Mouse (Mus musculus) right cerebral cortex, postnatal 10 days (tissue): ENCODE measurements around the gene Dkk2.
"Not testable (repeated sequence)": the region's sequence is repeated elsewhere in the genome, so short reads cannot be mapped to it uniquely, and the experiment has no call there.

Experiments used
- DNase-seq, 2 experiments: peaks; one replicate each; pipeline ENCODE4 v3.0.0; 2021; ENCODE audit warnings: low spot score in 2 of 2

The Dkk2 gene

GRCm38 (mm10) chr3:132085112-132085822 lies at the start of gene Dkk2:
Gene Dkk2 (plus strand): TSS chr3:132085292.
- DNase-seq: peak in 1 of 2 experiments; percentile 34

- no peak for DNase-seq
These were observed 48.4 kb upstream of the Dkk2 start for GRCm38 (mm10) chr3:132036704-132037103.

GRCm38 (mm10) chr3:132037670-132038069 lies 47.4 kb upstream of the Dkk2 start:
- no peak for DNase-seq

- no peak for DNase-seq
These were observed 45.0 kb upstream of the Dkk2 start for GRCm38 (mm10) chr3:132040066-132040465.

GRCm38 (mm10) chr3:132050884-132051457 lies 34.1 kb upstream of the Dkk2 start:
- DNase-seq: no peak

GRCm38 (mm10) chr3:132062816-132063215 lies 22.3 kb upstream of the Dkk2 start:
- not testable (repeated sequence) for DNase-seq

GRCm38 (mm10) chr3:132063374-132063773 lies 21.7 kb upstream of the Dkk2 start:
- no peak for DNase-seq

GRCm38 (mm10) chr3:132063966-132064365 lies 21.1 kb upstream of the Dkk2 start:
- no peak for DNase-seq

- DNase-seq: no peak
These were observed 20.2 kb upstream of the Dkk2 start for GRCm38 (mm10) chr3:132064920-132065319.

- DNase-seq: no peak
These were observed 14.1 kb upstream of the Dkk2 start for GRCm38 (mm10) chr3:132070949-132071348.

GRCm38 (mm10) chr3:132084018-132084417 lies 1.1 kb upstream of the Dkk2 start:
- peak; percentile 77 to 84 for DNase-seq

GRCm38 (mm10) chr3:132084680-132085079 lies 412 bp upstream of the Dkk2 start:
- no peak for DNase-seq

- peak; percentile 20 to 25 for DNase-seq
These were observed 795 bp downstream of the Dkk2 start for GRCm38 (mm10) chr3:132085823-132086350.

GRCm38 (mm10) chr3:132086461-132086860 lies 1.4 kb downstream of the Dkk2 start:
- no peak for DNase-seq

GRCm38 (mm10) chr3:132087011-132087486 lies 2.0 kb downstream of the Dkk2 start:
- DNase-seq: peak; percentile 59 to 63

- DNase-seq: no peak
These were observed 7.9 kb downstream of the Dkk2 start for GRCm38 (mm10) chr3:132092983-132093382.

- no peak for DNase-seq
These were observed 11.2 kb downstream of the Dkk2 start for GRCm38 (mm10) chr3:132096296-132096695.

- no peak for DNase-seq
These were observed 15.7 kb downstream of the Dkk2 start for GRCm38 (mm10) chr3:132100746-132101145.

- DNase-seq: peak; percentile 52 to 60
These were observed 17.9 kb downstream of the Dkk2 start for GRCm38 (mm10) chr3:132103020-132103419.

- no peak for DNase-seq
These were observed 18.4 kb downstream of the Dkk2 start for GRCm38 (mm10) chr3:132103454-132103853.

- no peak for DNase-seq
These were observed 30.9 kb downstream of the Dkk2 start for GRCm38 (mm10) chr3:132115772-132116511.

GRCm38 (mm10) chr3:132121344-132121743 lies 36.3 kb downstream of the Dkk2 start:
- DNase-seq: no peak
